Mouse (Mus musculus) cerebellum, postnatal 14 days (tissue): ENCODE data around the gene Ripor3.

ENCODE experiments used
- DNase-seq, 2 experiments: peaks; one replicate each; pipeline ENCODE4 v3.0.0; 2021; ENCODE audit warnings: mixed read lengths in 2 of 2

Gene Ripor3

DNA sequence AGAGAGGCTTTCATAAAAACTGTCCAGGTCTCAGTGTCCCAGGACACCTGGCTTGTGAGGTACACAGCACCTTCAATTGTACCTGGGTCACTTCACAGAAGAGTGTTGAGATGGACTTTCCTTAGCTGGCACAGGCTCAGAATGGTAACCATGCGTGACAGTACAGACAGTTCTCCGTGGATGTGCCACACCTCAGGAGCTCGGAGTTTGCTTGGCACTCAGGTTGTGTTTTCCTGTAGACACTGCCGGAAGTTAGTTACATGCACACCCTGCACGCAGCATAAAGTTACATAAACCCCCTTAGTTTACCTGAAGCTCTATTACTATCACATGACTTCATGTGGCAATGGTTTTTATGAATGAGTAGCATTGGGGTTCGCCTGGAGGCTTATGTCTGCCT, 59.7 kb downstream of the Ripor3 start:
- DNase-seq, result no peak

DNA sequence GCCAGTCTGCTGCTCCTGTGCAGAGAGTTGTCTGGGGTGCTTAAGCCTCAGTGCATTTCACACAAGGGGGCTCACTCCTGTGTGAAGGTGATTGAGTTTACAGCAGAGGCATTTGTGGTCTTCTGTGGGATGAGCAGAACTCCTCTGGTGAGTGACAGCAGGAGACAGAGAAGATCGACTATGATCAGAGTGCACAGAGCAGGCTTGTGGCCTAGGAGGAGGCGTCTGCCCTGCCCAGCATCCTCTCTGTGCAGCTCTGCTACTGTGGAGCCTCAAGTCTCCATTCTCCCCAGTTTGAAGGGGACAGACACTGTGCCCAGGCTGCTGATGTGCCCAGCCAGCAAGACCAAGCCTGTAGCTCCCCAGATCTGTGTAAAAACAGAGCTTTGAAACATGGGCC, 60.6 kb downstream of the Ripor3 start:
- DNase-seq, result no peak

DNA sequence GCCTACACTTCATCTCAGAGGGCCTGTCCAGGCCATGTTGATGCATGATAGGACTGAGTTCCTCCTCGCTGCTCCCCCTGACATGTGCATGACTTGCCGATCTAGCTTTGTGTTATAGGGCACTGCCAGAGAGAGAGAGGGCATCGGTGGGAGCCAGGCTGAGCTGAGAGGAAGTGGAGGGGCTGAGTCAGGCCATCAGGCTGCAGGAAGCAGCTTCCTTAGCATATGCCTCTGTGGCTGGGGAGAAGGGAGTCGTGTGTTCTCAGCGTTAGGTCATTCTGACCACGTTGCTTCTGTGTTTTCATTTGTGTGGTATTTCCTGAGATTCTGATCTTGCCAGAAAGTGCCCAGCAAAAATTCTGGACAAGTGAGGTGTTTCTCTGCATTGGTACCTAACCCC, 61.2 kb downstream of the Ripor3 start:
- no peak for DNase-seq

DNA sequence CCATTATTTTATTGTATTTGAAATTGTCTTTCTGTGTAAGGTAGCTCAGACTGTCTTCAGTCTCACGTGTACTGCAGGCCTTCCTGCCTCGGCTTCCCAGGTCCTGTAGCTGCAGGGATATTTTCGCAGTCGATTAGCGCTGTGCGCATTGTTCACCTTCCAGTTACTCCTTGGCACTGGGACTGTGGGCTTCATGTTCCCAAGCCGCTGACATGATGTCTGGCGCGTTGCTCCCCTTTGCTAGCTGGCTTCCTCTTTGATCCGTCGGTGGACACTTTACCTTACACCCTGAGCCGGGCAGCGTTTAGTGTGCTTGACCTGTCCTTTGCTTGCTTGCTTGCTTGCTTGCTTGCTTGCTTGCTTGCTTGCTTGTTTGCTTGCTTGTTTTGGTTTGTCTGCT, 61.9 kb downstream of the Ripor3 start:
- no peak for DNase-seq

DNA sequence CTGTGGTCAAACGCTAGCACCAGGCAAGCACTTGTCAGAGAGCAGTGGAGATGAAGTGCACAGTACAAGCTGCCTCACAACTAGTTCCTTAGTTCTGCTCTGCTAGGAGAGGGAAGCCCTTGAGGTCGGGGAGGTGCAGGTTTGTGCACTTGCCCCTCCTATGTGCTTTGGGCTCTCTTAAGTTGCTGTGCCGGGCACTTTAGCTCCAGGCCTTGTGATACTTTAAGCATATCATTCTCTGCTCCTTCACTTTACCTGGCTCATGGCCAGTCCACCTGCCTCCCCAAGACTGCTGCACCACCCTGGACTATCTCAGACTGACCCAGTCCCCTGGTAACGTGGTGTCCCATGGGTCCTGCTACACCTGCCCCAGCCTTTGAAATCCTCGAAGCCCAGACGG, 62.4 kb downstream of the Ripor3 start:
- no peak for DNase-seq

DNA sequence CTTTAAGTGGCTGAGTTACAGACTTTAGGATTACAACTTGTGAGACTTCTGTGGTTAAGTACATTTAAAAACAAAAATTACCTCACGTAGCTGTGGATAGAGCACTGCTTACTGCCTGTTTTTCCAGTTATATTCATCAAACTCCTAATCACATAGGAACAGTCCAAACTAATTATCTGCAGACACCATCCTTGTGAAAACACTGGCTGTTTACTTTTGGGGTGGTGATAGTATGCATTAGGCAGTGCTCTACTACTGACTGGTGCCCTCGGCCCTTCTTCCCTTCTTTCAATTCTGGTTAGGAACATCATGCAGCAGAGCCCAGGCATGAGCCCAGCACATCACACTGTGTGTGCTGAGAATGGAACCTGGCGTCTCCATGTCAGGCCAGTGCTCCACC, 63.2 kb downstream of the Ripor3 start:
- no peak for DNase-seq

DNA sequence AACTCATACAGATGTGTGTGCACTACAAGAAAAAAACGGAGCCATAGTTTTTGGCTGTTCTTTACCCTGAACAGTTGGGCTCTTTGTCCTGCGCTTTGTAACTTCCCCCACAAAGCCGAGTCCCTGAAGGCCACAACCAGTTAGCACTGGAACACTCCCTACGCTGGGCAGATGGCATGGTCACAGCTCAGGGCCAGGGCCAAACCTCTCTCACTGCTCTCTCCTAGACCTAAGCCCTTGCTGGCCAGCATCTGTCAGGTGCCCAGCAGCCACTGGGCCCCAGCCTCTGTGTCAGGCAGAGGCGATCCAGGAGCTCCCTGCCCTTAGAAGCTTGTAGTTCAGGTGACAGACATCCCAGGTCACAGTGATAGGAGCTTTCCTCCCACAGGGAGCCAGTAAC, 65.0 kb downstream of the Ripor3 start:
- DNase-seq, result peak; percentile 33 to 35

DNA sequence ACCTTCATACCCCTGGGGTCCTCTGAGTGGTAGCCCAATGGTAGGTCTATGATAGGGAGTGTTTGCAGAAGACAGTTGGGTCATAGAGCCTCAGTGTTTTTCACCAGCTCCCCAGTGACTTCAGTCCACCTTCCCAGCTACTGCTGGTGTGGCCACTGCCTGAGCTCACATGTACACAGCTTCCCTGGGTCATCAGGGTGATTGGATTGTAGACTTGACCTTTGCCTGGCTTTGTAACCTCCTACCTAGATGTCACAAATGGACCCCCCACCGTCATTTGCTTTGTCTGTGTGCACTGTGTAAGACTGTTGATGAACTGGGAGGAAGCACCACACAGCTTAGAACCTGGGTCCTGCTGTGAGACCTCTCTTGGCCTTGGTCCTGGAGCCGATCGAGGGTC, 66.2 kb downstream of the Ripor3 start:
- no peak for DNase-seq

DNA sequence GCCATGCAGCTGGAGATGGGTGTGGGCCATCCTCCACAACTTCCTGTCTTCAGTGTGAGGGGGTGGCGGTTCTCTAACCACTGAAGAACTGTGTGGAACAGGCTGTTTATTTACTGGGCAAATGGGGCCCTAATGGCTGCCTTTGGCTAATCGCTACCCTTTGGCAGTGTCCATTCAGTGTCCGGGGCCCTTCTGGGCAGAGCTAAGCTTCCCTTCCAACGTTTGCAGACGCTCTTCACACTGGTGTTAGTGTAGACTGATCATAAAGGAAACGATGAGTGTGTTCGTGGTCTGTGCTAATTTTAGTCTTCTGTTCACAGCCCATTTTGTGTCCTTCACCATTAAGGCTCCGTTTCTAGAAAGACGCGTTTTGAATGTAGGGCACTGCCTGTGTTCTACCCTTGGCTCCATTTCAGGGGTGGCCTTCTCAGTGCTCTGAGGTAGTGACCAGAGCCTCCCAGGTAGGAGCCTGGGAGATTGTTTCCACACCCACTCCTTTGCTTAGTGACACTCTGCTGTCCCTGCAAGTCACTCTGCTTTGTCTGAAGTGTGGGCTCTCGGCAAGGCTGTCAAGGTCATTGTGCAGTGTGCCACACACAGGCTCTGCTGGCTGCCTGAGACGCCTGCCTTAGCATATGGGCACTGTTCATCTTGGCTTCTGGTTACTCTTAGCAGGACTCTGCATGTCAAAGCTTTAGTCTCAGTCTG, 67.3 kb downstream of the Ripor3 start:
- DNase-seq, result peak; percentile 29 to 57

DNA sequence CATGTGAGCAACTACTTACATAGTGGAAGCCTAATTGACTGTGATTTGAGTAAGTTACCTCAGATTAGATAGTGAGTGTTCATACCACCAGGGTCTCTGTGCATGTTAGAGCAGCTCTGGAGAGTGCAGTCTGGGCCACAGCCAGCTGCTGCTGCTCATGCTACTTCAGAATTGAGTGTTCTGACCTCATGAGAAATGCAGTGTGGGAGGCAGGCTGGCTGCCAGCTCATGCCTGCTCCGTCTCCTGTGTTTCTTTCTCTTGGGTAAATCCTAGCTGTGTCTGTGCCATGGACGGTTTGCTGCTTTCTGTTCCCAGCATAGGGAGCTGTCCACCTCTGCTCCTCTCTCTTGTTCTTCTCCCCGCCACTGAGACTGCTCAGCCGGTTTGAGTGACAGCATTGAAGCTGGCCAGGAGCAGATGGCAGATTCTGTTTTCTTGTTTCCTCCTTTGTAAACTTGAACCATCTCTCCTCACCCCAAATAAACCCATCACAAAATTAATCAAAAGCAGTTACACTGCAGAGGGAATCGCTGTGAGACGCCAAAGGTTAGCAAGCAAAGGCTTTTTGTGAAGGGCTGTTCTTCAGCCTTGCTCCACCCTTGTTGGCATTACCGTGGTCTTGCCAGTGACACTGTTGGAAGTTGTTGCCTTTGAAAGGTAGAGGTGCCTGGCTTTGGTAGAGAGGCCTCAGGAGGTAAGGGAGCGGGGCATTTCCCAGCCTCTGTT, 68.1 kb downstream of the Ripor3 start:
- DNase-seq, result peak; percentile 56 to 67

DNA sequence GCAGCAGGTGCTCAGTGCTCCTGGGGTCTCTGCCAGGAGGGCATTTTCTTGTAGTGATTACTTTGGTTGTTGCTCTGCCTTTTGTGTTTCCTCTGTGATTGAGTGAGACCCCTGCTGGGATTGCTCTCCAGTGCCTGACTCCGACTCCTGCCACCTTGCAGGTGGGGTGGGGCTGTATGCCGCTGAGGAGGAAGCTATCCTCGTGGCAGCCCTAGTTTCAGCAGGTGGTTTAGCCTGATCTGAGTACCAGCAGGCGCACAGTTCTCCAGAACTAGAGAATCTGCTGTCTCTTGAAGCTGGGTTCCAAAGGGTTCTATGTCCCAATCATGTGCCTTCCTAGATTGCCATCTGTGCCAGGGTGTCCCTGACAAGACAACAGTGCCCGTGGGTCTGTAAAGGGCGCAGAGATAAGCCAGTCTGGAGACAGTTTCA, 68.7 kb downstream of the Ripor3 start:
- peak; percentile 46 to 47 for DNase-seq

DNA sequence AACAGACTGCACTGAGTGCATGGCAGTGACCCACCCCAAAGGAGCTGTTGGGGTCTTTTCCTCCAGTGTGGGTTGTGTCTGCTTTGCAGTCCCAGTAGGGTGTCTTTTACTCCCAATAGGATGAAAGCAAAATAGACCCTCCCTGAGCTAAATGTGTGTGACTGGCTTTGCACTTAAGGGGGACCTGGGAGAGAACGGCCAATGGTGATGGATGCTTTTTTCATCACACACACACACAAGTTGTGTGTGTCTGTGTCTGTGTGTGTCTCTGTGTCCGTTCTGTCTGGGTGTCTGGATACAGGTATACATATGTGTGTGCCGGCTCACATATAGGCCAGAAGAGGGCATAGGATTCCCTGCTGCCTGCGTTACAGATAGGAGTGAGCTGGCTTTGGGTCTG, 69.1 kb downstream of the Ripor3 start:
- no peak for DNase-seq

DNA sequence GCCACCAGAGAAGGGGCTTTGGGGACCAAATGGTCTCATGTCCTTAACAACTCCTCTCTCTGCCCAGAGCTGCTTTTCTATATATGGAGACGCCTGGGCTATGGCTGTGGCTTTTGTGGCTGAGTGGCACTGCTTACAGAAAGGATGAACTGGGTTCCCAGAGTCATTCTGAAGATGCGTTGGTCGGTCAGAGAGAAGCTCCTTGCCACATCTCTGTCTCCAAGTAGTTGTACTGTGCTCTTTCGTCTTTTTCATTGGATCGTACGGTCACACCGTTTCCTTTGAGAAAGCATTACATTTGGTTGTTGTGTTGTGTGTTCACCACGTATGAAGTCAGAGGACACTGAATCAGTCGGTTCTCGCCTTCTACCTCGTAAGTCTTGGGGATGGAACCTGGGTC, 69.8 kb downstream of the Ripor3 start:
- no peak for DNase-seq

DNA sequence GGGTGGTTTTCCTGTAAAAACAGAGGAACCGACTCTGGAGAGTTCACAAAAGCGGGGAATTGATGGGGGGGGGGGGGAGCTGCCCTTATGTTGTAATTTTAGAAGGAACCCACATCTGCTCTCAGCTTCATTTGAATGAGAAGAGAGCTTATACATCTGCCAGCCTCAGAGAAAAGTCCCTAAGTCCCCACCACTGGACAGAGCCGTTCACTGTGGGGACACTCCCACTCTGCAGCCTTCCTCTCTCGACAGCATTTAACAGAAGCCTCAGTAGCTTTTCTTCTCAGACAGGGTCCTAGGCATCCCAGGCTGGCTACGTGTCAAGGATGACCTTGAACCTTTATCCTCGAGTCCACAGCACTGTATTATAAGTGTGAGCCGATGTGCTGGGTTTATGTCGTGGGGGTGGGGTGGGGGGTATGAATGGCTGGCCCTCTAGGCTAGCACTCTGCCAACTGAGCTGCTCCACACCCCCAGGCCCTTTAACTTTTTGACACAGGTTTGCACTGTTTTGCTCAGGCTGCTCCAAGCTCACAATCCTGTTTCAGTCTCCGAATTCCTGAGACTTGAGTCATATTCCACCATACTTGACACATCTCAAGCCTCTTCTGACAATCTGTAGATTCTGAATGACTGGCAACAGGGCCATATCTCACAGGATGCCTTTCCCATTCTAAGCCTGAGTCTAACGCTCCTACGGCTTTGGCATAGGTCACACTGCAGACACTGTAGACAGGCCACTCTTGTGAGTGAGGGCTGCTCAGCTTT, 70.6 kb downstream of the Ripor3 start:
- no peak for DNase-seq

DNA sequence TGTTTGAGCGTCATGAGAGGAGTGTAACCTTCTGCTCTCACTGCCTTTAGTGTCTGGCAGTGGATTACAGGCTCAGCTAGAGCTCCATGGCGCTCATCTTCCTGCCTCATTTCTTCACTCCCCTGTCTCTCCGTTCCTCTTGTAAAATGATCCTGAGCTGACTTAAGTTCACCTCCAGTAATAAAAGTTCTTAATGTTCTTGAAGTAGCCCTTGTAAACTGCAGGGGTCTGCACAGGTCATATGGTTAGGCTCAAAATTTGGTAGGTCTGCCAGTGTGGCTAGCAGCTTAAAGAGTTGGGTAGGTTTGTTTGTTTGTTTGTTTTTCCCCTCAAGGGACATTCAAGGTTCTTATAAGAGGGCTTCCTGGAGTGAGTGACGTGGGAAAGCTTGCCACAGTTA, 71.2 kb downstream of the Ripor3 start:
- no peak for DNase-seq

DNA sequence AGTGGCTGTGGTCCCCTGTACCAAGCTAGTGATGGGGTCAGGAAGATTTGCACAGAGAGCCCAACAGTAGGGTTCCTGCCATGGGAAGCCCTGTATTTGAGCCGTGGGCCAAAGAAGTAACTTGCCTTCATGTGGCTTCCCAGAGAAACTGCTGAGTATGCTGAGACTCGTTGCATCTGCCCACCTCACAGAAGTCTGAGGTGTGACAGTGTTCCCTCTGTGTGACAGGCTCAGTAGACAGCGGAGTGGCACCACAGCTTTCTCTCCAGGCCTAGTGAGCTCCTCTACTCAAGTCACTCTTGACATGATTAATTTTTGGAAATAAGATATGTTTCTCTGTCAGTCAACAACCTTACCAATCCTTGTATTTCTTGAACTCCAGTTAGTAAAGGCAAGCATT, 71.6 kb downstream of the Ripor3 start:
- DNase-seq, result no peak

DNA sequence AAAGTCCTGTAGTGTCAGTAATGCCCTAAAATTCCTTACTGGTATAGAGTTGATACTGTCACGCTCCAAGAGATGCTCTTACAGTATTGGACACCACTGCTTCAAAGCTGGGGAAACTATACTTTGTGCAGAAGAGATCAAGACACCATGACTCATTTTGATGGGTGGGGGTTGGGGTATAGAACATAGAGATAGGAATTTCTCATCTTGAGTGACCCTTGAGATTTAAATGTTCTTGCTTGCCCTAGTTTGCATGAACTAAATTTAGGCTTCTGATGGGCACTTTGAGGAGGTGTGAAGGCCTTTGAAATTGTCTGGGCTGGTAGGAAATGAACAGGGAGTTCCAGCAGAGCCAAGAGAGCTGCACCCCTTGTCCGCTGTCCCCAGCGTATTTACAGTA, 74.5 kb downstream of the Ripor3 start:
- no peak for DNase-seq

DNA sequence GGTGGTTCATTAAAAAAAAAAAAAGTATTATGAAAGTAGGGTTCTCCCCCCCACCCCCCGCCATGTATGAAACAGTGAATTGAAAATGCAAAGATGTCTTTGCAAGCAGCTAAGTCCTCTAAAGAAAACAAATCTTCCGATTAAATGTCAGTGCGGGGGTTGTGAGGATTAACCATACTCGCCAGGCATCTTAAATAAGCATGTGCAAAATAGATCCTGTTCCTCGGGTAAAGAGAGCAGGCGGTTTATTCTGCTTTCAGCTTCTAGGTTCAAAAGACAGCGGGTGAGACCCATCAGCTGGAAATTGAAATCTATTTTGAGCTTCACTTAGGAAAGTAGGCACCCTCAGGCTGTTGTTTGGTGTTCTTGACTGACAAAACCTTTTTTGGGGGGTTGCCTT, 77.0 kb downstream of the Ripor3 start:
- DNase-seq, result no peak

DNA sequence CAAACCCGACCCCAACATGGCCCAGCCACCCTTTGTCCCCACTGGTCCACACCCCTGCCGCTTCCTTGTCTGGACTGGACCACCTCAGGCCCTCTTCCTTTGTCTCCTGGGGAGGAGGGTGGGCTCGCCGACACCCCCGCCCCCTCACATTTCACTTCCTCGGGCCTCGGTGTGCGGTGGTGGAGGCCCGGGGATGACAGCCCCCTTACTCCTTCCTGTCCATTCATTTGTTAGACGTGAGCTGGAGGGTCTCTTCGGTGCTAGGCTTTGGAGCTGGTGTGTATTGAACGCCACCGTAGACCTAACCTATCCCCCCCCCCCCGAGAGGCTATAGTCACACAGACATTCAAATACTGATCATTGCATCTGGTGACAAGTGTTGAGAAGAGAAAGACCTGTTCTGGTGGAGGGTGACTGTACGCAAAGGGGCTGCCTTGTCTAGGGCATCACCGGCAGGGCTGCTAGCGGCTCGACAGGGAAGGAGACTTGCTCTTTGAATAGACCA, 77.6 kb downstream of the Ripor3 start:
- DNase-seq, result no peak

DNA sequence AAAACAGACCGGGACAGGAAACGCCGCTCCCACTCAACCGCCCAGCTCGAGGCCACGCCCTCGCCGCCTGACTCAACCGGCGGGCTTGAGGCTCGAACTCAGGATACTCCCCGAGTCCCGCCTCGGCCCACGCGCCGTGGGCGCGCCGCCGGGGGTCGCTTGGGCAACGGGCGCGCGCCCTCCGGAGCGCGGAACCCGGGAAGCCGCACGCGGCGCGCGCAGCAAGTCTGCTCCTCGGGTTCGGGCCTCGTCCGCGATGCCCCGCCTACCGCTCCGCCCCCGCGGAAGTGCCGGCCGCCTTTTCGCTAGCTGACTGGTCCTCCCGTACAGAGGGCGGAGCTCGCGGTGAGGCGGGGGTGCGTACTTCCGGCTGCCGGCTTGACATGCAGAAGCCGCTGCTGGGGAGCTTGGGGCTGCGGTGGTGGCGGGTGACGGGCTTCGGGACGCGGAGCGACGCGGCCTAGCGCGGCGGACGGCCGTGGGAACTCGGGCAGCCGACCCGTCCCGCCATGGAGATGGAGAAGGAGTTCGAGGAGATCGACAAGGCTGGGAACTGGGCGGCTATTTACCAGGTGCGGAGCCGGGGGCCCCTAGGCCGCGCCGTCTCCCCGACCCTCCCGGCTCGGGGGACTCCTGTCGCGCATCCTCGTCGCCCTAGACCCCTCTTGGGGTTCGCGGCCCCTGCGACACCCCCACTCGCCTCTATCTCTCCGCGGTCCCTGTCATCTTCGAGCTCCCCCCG, 78.3 kb downstream of the Ripor3 start, which contains the start of gene Ptpn1:
Gene Ptpn1 (plus strand): TSS at position 73 of the 742 bp plus-strand sequence.
- peak; percentile 97 for DNase-seq

DNA sequence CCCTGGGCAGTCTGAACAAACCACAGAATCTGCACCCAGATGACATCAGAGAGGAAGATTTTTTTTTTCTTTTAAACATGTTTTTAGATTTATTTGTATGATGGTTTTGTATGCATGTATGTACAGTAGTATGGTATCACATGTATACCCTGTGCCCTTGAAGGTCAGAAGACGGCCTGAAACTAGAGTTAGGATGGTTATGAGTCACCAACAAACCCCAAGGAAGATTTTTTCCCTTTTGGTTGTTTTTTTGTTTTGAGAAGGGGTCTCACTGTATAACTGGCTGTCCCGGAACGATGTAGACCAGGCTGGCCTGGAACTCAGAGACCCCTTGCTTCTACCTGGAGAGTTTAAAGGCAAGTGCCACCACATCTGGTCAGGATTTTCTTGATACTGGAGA, 79.4 kb downstream of the Ripor3 start:
- DNase-seq, result no peak
